Mouse (Mus musculus) adrenal gland, adult (tissue): ENCODE measurements at regions not wholly inside any gene's neighbourhood (a gene's known extent, or its start where the extent isn't known, plus 50 kb on each side); places are given as distances from the start of the nearest gene placed in this dataset.
A peak's percentile ranks its signal among the peaks of the same experiment; 100 is the strongest.

Source experiments
- DNase-seq, 2 experiments: peaks; one replicate each; pipeline ENCODE4 v3.0.0; 2022 to 2023; ENCODE audit warnings: low spot score in 1 of 2; ENCODE audit not compliant: inconsistent age in 2 of 2

- no peak for DNase-seq
Measured at GRCm38 (mm10) chr19:37754024-37754423, 56.4 kb downstream of the Cyp26a1 start.

- DNase-seq, result no peak
Measured at GRCm38 (mm10) chr19:37755372-37755771, 57.8 kb downstream of the Cyp26a1 start.

- DNase-seq, result no peak
Measured at GRCm38 (mm10) chr19:37769376-37769775, 71.8 kb downstream of the Cyp26a1 start.

- no peak for DNase-seq
Measured at GRCm38 (mm10) chr19:37771956-37772355, 74.4 kb downstream of the Cyp26a1 start.

GRCm38 (mm10) chr19:37774551-37774950, 77.0 kb downstream of the Cyp26a1 start:
- no peak for DNase-seq

- no peak for DNase-seq
Measured at GRCm38 (mm10) chr19:37774966-37775365, 77.4 kb downstream of the Cyp26a1 start.

GRCm38 (mm10) chr19:37777961-37778360, 80.4 kb downstream of the Cyp26a1 start:
- DNase-seq, result no peak

GRCm38 (mm10) chr19:37778568-37778967, 81.0 kb downstream of the Cyp26a1 start:
- no peak for DNase-seq

GRCm38 (mm10) chr19:37788540-37788939, 90.9 kb downstream of the Cyp26a1 start:
- no peak for DNase-seq

- no peak for DNase-seq
Measured at GRCm38 (mm10) chr19:37789576-37790180, 92.1 kb downstream of the Cyp26a1 start.

- no peak for DNase-seq
Measured at GRCm38 (mm10) chr19:37790281-37791073, 92.9 kb downstream of the Cyp26a1 start.

GRCm38 (mm10) chr19:37793176-37793575, 95.6 kb downstream of the Cyp26a1 start:
- DNase-seq, result no peak

GRCm38 (mm10) chr19:37795552-37796343, 98.2 kb downstream of the Cyp26a1 start:
- DNase-seq, result peak; percentile 8 to 27

- no peak for DNase-seq
Measured at GRCm38 (mm10) chr19:37800161-37800660, 102.6 kb downstream of the Cyp26a1 start.

- no peak for DNase-seq
Measured at GRCm38 (mm10) chr19:37809666-37810065, 112.1 kb downstream of the Cyp26a1 start.

GRCm38 (mm10) chr19:37814089-37815073, 116.8 kb downstream of the Cyp26a1 start:
- peak; percentile 11 to 57 for DNase-seq

- no peak for DNase-seq
Measured at GRCm38 (mm10) chr19:37815627-37816026, 118.0 kb downstream of the Cyp26a1 start.

GRCm38 (mm10) chr19:37821243-37821642, 123.6 kb downstream of the Cyp26a1 start:
- no peak for DNase-seq

GRCm38 (mm10) chr19:37821671-37822190, 124.1 kb downstream of the Cyp26a1 start:
- no peak for DNase-seq

GRCm38 (mm10) chr19:37824155-37824554, 126.6 kb downstream of the Cyp26a1 start:
- DNase-seq, result no peak
